Mouse (Mus musculus): ENCODE measurements at regions not wholly inside any gene's neighbourhood (a gene's known extent, or its start where the extent isn't known, plus 50 kb on each side); places are given as distances from the start of the nearest gene placed in this dataset.
A peak's percentile ranks its signal among the peaks of the same experiment; 100 is the strongest.

- H3K4me2 ChIP-seq (replicated peaks): no peak overlapping the region
- no peak for ATAC-seq (ENCODE audit: low FRiP score)
- H3K27me3 ChIP-seq (ENCODE audit: control insufficient read depth, insufficient read depth, low read length): no peaks in the 10 kb centered on the region
- H3K27ac ChIP-seq: no peak overlapping the region
- no peak overlapping the region for H3K9ac ChIP-seq
- whole genome bisulfite sequencing: 62% methylated on average over 12 of the region's 12 CpGs
- H3K9me3 ChIP-seq (ENCODE audit: control insufficient read depth, low read length): no peaks in the 10 kb centered on the region
- DNase-seq (ENCODE audit: low spot score): no peak
- H3K36me3 ChIP-seq (replicated peaks; ENCODE audit: control insufficient read depth, insufficient read depth): no peaks in the 10 kb centered on the region
- no peak overlapping the region for H3K4me3 ChIP-seq (replicated peaks; ENCODE audit: low read length)
- peaks cover 6% of the 10 kb centered on the region; the same call in 1 of the 2 replicates for H3K4me1 ChIP-seq (replicated peaks; ENCODE audit: control insufficient read depth, insufficient read depth, low read length)
Observed at GRCm38 (mm10) chr9:49884516-49885343, 86.0 kb upstream of the Ncam1 start.

- no peaks in the 10 kb centered on the region for H3K27me3 ChIP-seq (ENCODE audit: control insufficient read depth, insufficient read depth, low read length)
- no peak overlapping the region for H3K4me3 ChIP-seq (replicated peaks; ENCODE audit: low read length)
- ATAC-seq (ENCODE audit: low FRiP score) (no peak), DNase-seq (ENCODE audit: low spot score) (no peak)
- no peak overlapping the region for H3K27ac ChIP-seq
- H3K9me3 ChIP-seq (ENCODE audit: control insufficient read depth, low read length): no peaks in the 10 kb centered on the region
- H3K9ac ChIP-seq: no peak overlapping the region
- H3K4me1 ChIP-seq (replicated peaks; ENCODE audit: control insufficient read depth, insufficient read depth, low read length): peaks cover 10% of the 10 kb centered on the region; the same call in 1 of the 2 replicates
- H3K36me3 ChIP-seq (replicated peaks; ENCODE audit: control insufficient read depth, insufficient read depth): no peaks in the 10 kb centered on the region
- 6% methylated on average over 3 of the region's 3 CpGs for WGBS
- H3K4me2 ChIP-seq (replicated peaks): no peak overlapping the region
Observed at GRCm38 (mm10) chr9:49879361-49880128, 80.8 kb upstream of the Ncam1 start.

DNA sequence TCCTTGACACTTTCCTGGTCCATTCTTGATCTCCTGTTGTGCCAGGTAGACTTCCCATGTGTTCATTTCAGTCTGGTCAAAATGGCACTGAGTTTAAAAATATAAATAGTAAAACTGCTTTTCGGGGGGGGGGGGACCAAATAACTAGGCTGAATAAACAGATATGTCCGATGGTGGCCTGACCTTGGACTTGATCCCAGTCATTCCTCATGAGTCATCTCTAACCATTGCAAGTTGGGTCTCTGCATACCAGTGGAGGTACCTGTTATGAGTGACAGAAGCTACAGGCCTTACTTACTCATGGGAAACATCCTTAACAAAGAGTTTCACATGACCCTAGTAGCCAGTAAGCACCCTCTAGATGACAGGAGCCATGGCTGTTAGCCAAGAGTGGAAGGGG, 76.2 kb upstream of the Ncam1 start:
- WGBS: 81% methylated on average over 2 of the region's 2 CpGs
- ATAC-seq (ENCODE audit: low FRiP score) (no peak), DNase-seq (ENCODE audit: low spot score) (no peak)
- Histone ChIP-seq H3K9me3 (ENCODE audit: control insufficient read depth, low read length) (no peaks in the 10 kb centered on the region), H3K4me2 (replicated peaks) (no peak overlapping the region), H3K4me3 (replicated peaks; ENCODE audit: low read length) (no peak overlapping the region), H3K27ac (no peak overlapping the region), H3K27me3 (ENCODE audit: control insufficient read depth, insufficient read depth, low read length) (no peaks in the 10 kb centered on the region), H3K4me1 (replicated peaks; ENCODE audit: control insufficient read depth, insufficient read depth, low read length) (peaks cover 18% of the 10 kb centered on the region; the same call in 1 of the 2 replicates), H3K36me3 (replicated peaks; ENCODE audit: control insufficient read depth, insufficient read depth) (no peaks in the 10 kb centered on the region), H3K9ac (no peak overlapping the region)

DNA sequence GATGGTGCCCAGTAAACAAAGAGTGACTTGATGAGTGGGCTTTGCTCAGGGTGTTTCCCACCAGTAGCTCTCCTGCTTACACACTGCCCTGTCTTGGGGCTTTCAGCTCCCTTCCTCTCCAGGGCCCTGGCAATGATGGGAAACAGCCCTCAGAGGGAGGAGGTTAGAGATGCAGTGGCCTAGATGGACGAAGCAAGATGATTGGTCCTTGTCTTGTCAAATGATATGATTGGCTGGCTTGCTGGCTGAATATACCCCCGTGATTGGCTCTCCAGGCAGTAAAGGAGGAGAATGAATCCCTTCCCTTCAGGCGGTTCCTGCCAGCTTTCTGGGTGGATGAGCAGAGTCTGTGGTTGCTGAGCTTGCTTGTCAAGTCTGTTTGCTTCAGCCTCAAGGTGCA, 74.8 kb upstream of the Ncam1 start:
- Histone ChIP-seq H3K4me3 (replicated peaks; ENCODE audit: low read length) (peak overlapping the region; percentile 20), H3K9me3 (ENCODE audit: control insufficient read depth, low read length) (no peaks in the 10 kb centered on the region), H3K4me2 (replicated peaks) (peak overlapping the region; percentile 51), H3K27ac (peak overlapping the region; percentile 79), H3K4me1 (replicated peaks; ENCODE audit: control insufficient read depth, insufficient read depth, low read length) (0 out of 2 replicates have a peak, but pooled peaks cover 9% of the 10 kb centered on the region), H3K36me3 (replicated peaks; ENCODE audit: control insufficient read depth, insufficient read depth) (no peaks in the 10 kb centered on the region), H3K9ac (peak overlapping the region; percentile 51), H3K27me3 (ENCODE audit: control insufficient read depth, insufficient read depth, low read length) (no peaks in the 10 kb centered on the region)
- 5% methylated on average over 3 of the region's 3 CpGs for WGBS
- DNase-seq (ENCODE audit: low spot score) (peak; percentile 74), ATAC-seq (ENCODE audit: low FRiP score) (peak; percentile 96)

- Histone ChIP-seq H3K27me3 (ENCODE audit: control insufficient read depth, insufficient read depth, low read length) (no peaks in the 10 kb centered on the region), H3K36me3 (replicated peaks; ENCODE audit: control insufficient read depth, insufficient read depth) (no peaks in the 10 kb centered on the region), H3K4me2 (replicated peaks) (no peak overlapping the region), H3K4me3 (replicated peaks; ENCODE audit: low read length) (no peak overlapping the region), H3K9ac (no peak overlapping the region), H3K9me3 (ENCODE audit: control insufficient read depth, low read length) (no peaks in the 10 kb centered on the region), H3K27ac (no peak overlapping the region), H3K4me1 (replicated peaks; ENCODE audit: control insufficient read depth, insufficient read depth, low read length) (no peaks in the 10 kb centered on the region)
- DNase-seq (ENCODE audit: low spot score) (no peak), ATAC-seq (ENCODE audit: low FRiP score) (no peak)
- 77% methylated on average over 3 of the region's 3 CpGs for WGBS
Observed at GRCm38 (mm10) chr9:49851522-49851921, 52.8 kb upstream of the Ncam1 start.

DNA sequence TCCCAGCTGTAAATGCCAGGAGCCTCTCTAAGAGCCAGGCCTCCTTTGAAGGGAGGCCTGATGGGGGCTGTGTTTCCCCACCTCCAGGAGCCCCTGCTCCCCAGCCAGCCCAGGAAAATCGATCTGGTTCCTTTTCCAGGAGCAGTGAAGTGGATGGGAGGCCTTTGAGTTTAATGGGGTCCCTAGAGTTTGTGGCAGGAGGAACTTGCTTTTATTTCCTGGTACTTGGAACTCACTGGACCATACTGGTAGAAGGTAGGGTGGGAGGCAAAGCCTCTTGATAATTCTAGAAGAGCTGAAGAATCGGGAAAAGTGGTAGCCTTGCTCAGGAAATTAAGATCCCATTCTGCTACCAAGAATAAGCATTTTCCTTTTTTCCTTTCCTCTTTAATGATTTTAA, 50.7 kb upstream of the Ncam1 start:
- 33% methylated on average over 2 of the region's 2 CpGs for WGBS
- no peak overlapping the region for H3K9ac ChIP-seq
- no peaks in the 10 kb centered on the region for H3K36me3 ChIP-seq (replicated peaks; ENCODE audit: control insufficient read depth, insufficient read depth)
- no peaks in the 10 kb centered on the region for H3K27me3 ChIP-seq (ENCODE audit: control insufficient read depth, insufficient read depth, low read length)
- no peak overlapping the region for H3K4me3 ChIP-seq (replicated peaks; ENCODE audit: low read length)
- H3K27ac ChIP-seq: no peak overlapping the region
- DNase-seq (ENCODE audit: low spot score) (no peak), ATAC-seq (ENCODE audit: low FRiP score) (no peak)
- no peaks in the 10 kb centered on the region for H3K4me1 ChIP-seq (replicated peaks; ENCODE audit: control insufficient read depth, insufficient read depth, low read length)
- H3K4me2 ChIP-seq (replicated peaks): no peak overlapping the region
- no peaks in the 10 kb centered on the region for H3K9me3 ChIP-seq (ENCODE audit: control insufficient read depth, low read length)

- WGBS: 8% methylated on average over 6 of the region's 6 CpGs
- Histone ChIP-seq H3K9ac (no peak overlapping the region), H3K27me3 (ENCODE audit: control insufficient read depth, insufficient read depth, low read length) (no peaks in the 10 kb centered on the region), H3K36me3 (replicated peaks; ENCODE audit: control insufficient read depth, insufficient read depth) (no peaks in the 10 kb centered on the region), H3K4me2 (replicated peaks) (no peak overlapping the region), H3K9me3 (ENCODE audit: control insufficient read depth, low read length) (no peaks in the 10 kb centered on the region), H3K27ac (no peak overlapping the region), H3K4me1 (replicated peaks; ENCODE audit: control insufficient read depth, insufficient read depth, low read length) (no peaks in the 10 kb centered on the region), H3K4me3 (replicated peaks; ENCODE audit: low read length) (no peak overlapping the region)
- ATAC-seq (ENCODE audit: low FRiP score) (no peak), DNase-seq (ENCODE audit: low spot score) (no peak)
Observed at GRCm38 (mm10) chr9:49848943-49849342, 50.2 kb upstream of the Ncam1 start.

Data from hindbrain, embryonic 14.5 days (tissue).